Mouse (Mus musculus) ES-E14 (cell line): ENCODE results near the gene Ssu2. TPM values are rescaled to one million over a fixed set of nuclear protein-coding genes. Genes with fewer than 3 reads are reported as not detected.

Experiments used
- DNase-seq: peaks from one replicate; pipeline ENCODE4 v3.0.0-alpha.2; 2013; ENCODE audit warnings: low read depth, low spot score
- H3K27ac ChIP-seq: 2 replicates; pipeline ENCODE4 v1.5.1; 2012; ENCODE audit warnings: low read depth, mild to moderate bottlenecking, low read length, moderate library complexity, mixed read lengths; ENCODE audit not compliant: poor library complexity, insufficient read depth, severe bottlenecking
- H3K36me3 ChIP-seq: 2 replicates; pipeline ENCODE4 v1.6.1; 2012; ENCODE audit warnings: mild to moderate bottlenecking, low read length, moderate library complexity, mixed read lengths; ENCODE audit not compliant: control insufficient read depth, poor library complexity, insufficient read depth, severe bottlenecking
- H3K4me1 ChIP-seq, 2 experiments: fragments of 150-350 bp in 1 of 2; sonication (generic) in 1 of 2; 2 replicates each; pipeline ENCODE4 v1.6.1; 2012; ENCODE audit warnings: low read length in 2 of 2, mild to moderate bottlenecking in 1 of 2, mixed read lengths in 1 of 2; ENCODE audit not compliant: control insufficient read depth in 2 of 2, insufficient read depth in 2 of 2, poor library complexity in 1 of 2
- H3K4me3 ChIP-seq, 2 experiments: fragments of 150-350 bp in 1 of 2; sonication (generic) in 1 of 2; 2 replicates each; pipeline ENCODE4 v1.5.1; 2012; ENCODE audit warnings: low read length in 2 of 2, low read depth in 1 of 2, mild to moderate bottlenecking in 1 of 2, mixed read lengths in 1 of 2; ENCODE audit not compliant: insufficient read depth in 1 of 2, poor library complexity in 1 of 2, severe bottlenecking in 1 of 2
- H3K9ac ChIP-seq: 2 replicates; pipeline ENCODE4 v1.6.1; 2012; ENCODE audit warnings: low read depth, mild to moderate bottlenecking, low read length, mixed read lengths; ENCODE audit not compliant: poor library complexity, insufficient read depth, severe bottlenecking
- H3K9me3 ChIP-seq: fragments of 150-350 bp; sonication (generic); 2 replicates; pipeline ENCODE4 v1.6.1; 2012; ENCODE audit warnings: low read depth, mild to moderate bottlenecking, low read length; ENCODE audit not compliant: control insufficient read depth, insufficient read depth
- CHD2 ChIP-seq: IDR thresholded peaks from 2 replicates; pipeline ENCODE4 v1.6.1; 2014; ENCODE audit warnings: mild to moderate bottlenecking, low read depth, low read length, inconsistent platforms
- HCFC1 ChIP-seq: IDR thresholded peaks from 2 replicates; pipeline ENCODE4 v1.6.1; 2012; ENCODE audit warnings: low read length, inconsistent platforms, borderline replicate concordance; ENCODE audit not compliant: insufficient read depth
- MAFK ChIP-seq: IDR thresholded peaks from 2 replicates; pipeline ENCODE4 v1.6.1; 2014; ENCODE audit warnings: mild to moderate bottlenecking, low read depth, low read length, inconsistent platforms; ENCODE audit not compliant: insufficient read depth
- ZC3H11A ChIP-seq: IDR thresholded peaks from 2 replicates; pipeline ENCODE4 v1.6.1; 2012; ENCODE audit warnings: low read depth, mild to moderate bottlenecking, inconsistent platforms, low read length, borderline replicate concordance
- ZNF384 ChIP-seq: IDR thresholded peaks from 2 replicates; pipeline ENCODE4 v1.6.1; 2012; ENCODE audit warnings: low read depth, low read length, inconsistent platforms
- in situ Hi-C, 2 experiments: fragments of 600-800 bp; cut with MboI; formaldehyde crosslinking; loops; one replicate each; pipeline ENCODE4 v1.15.1; 2025; ENCODE audit warnings: low sequenced_read_pairs in 2 of 2, inconsistent platforms in 1 of 2; ENCODE audit not compliant: unreplicated experiment in 2 of 2
- total RNA-seq: library from RNA; depleted of rRNA; stranded (reverse); fragments of 300-350 nt; gene quantifications from 2 replicates; pipeline ENCODE4 v1.2.3, GENCODE M21; 2012

The Ssu2 gene
- total RNA-seq, 1 experiment = 0.58 TPM

DNA sequence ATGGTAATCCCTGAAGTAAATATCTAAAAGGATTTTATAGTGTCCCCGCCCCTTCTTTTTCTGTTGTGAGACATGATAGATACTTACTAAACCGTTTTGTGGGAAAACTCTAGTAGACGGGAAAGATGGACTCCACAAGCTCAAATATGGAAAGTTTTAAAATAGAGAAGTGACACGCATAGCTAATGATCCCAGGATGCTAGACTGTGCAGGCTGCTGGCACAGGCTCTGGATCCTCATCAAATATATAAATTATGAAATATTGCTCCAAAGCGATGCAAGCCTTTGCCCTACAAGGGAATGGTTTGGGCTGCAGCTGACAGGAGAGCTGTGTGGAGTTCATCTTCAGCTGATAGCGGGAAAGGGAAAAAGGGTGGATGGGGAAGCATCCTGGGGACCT is 50.2 kb downstream of the Ssu2 start:
- Histone ChIP-seq H3K9me3 (no peaks in the 10 kb centered on the region), H3K4me1 (no peaks in the 10 kb centered on the region), H3K36me3 (no peaks in the 10 kb centered on the region), H3K4me3 (no peak overlapping the region), H3K9ac (no peak overlapping the region), H3K27ac (no peak overlapping the region)
- no peak for TF ChIP-seq HCFC1
- no peak for TF ChIP-seq MAFK
- no peak for TF ChIP-seq ZNF384
- TF ChIP-seq CHD2 = no peak
- TF ChIP-seq ZC3H11A = no peak
- in situ Hi-C loops = no loop called here
- DNase-seq = no peak

DNA sequence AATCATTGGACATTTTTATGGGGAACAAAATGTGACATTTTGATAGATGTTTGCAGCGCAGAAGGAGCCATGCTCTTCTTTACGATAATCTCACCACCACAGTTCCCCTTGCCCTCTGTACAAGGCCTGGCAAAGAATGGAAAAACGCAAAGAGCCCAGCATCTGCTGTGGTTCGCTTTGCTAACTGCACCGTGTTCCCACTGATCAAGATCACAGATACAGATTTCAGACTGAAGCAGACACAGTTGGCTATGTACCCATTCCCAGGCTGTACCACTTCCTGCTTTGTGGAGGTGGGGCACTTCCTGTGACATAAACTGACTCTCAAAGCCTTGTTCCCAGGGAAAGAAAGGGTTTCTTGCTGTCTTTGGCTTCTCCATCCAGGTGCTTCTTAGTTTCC is 53.9 kb downstream of the Ssu2 start:
- Histone ChIP-seq H3K9me3 (no peaks in the 10 kb centered on the region), H3K36me3 (no peaks in the 10 kb centered on the region), H3K27ac (no peak overlapping the region), H3K4me3 (no peak overlapping the region), H3K9ac (no peak overlapping the region), H3K4me1 (no peaks in the 10 kb centered on the region)
- in situ Hi-C loops = no loop called here
- TF ChIP-seq ZNF384 (no peak), MAFK (no peak), CHD2 (no peak), ZC3H11A (no peak), HCFC1 (no peak)
- no peak for DNase-seq

- Histone ChIP-seq H3K9ac (no peak overlapping the region), H3K27ac (no peak overlapping the region), H3K4me1 (no peaks in the 10 kb centered on the region), H3K9me3 (no peaks in the 10 kb centered on the region), H3K36me3 (no peaks in the 10 kb centered on the region), H3K4me3 (no peak overlapping the region)
- in situ Hi-C loops = no loop called here
- no peak for DNase-seq
- TF ChIP-seq HCFC1 (no peak), CHD2 (no peak), MAFK (no peak), ZNF384 (no peak), ZC3H11A (no peak)
Measured at GRCm38 (mm10) chr6:112331223-112331598, 56.6 kb downstream of the Ssu2 start.

- Histone ChIP-seq H3K4me3 (no peak overlapping the region), H3K4me1 (no peaks in the 10 kb centered on the region), H3K9me3 (no peaks in the 10 kb centered on the region), H3K27ac (no peak overlapping the region), H3K36me3 (no peaks in the 10 kb centered on the region), H3K9ac (no peak overlapping the region)
- no peak for DNase-seq
- TF ChIP-seq HCFC1 = no peak
- TF ChIP-seq CHD2 = no peak
- no peak for TF ChIP-seq MAFK
- in situ Hi-C loops = no loop called here
Measured at GRCm38 (mm10) chr6:112330520-112331222, 57.2 kb downstream of the Ssu2 start.

GRCm38 (mm10) chr6:112327793-112328192 is 60.0 kb downstream of the Ssu2 start:
- TF ChIP-seq CHD2 = no peak
- no peak for TF ChIP-seq HCFC1
- no peak for TF ChIP-seq ZC3H11A
- TF ChIP-seq MAFK = no peak
- no peak for TF ChIP-seq ZNF384
- no peaks in the 10 kb centered on the region for H3K36me3 ChIP-seq
- no peak overlapping the region for H3K4me3 ChIP-seq
- no peak overlapping the region for H3K27ac ChIP-seq
- H3K9me3 ChIP-seq = no peaks in the 10 kb centered on the region
- no peak overlapping the region for H3K9ac ChIP-seq
- in situ Hi-C loops = no loop called here
- no peak for DNase-seq
- H3K4me1 ChIP-seq = no peaks in the 10 kb centered on the region
